Mouse (Mus musculus): ENCODE measurements around the gene Mybpc2.

GRCm38 (mm10) chr7:44496771-44497109 lies 27.7 kb downstream of the Mybpc2 start:
- TF ChIP-seq CTCF (IDR thresholded peaks at IDR 0.05; ENCODE audit: control insufficient read depth, insufficient read depth, insufficient replicate concordance, low read depth, low read length): no peak
- TF ChIP-seq POLR2A (IDR thresholded peaks at IDR 0.05; ENCODE audit: control insufficient read depth, low read depth, low read length): no peak; the same call in 1 of the 2 replicates

All from testis, adult 2 months (tissue).